Mouse (Mus musculus) adrenal gland, adult 18-20 months (tissue): ENCODE measurements around the gene Serpine1. TPM values are rescaled to one million over a fixed set of nuclear protein-coding genes. Genes with fewer than 3 reads are reported as not detected.
"Not testable (repeated sequence)": the region's sequence is repeated elsewhere in the genome, so short reads cannot be mapped to it uniquely, and the experiment has no call there.

ENCODE experiments used
- DNase-seq, 2 experiments: peaks; one replicate each; pipeline ENCODE4 v3.0.0; 2021 to 2022; ENCODE audit warnings: low spot score in 2 of 2
- long read RNA-seq, 2 experiments: library from polyadenylated mRNA; stranded (forward); transcript quantifications; one replicate each; pipeline ENCODE4 v2.0.0; 2021
- total RNA-seq, 2 experiments: library from RNA; stranded (reverse); gene quantifications; 1 replicate in 1 of 2; 2 replicates in 1 of 2; pipeline ENCODE4 v1.2.3; 2021

Serpine1 gene
- total RNA-seq: 10 to 100 TPM in 1 of 2 experiments, 1 to 10 TPM in 1; 3.3 to 17.1 TPM
- long read RNA-seq, experiment 1: 0 reads
- long read RNA-seq, experiment 2: 0 reads

DNA sequence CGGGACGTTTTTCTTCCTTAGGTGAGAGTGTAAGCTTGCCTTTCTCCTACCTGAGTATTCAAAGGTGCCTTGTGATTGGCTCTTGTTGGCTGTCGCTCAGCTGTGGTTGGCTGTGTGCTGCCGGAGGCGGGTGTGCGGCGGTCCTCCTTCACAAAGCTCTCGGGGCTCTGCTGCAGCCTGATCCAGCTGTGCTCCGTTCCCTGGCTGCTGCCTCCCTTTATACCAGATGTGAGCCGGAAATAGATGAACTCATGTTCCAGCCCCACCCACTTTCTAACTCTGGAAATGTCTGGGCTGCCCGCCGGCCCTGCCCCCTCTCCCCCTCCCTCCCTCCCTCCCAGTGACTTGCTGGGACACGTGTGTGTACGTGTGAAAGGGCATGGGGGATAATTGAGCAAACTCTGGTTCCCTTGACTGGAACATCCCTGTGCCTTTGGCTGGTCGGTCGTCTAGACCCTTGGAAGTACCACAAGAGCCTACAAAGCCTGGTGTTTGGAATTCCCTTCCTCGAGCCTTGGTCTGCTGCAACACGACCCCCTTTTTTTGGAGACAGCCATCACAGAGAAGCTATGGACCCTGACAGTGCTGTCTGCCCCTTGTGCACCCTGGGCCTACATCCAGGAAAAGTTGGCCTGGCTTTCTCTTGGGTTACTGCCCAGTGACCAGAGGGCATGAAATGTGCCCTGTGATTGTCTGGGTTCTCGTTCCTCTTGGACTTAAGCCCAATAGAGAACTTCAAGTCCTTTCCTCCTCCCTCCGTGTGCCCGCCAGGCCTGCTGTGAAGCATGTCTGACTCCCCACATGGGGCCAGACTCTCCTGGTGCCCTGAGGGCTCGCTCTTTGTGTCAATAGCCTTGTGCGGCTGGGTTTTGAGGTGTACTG is at the start of gene Serpine1:
TSS of gene Serpine1 (minus strand) at position 190 of the 882 bp plus-strand sequence.
- DNase-seq: peak; percentile 42 to 71

DNA sequence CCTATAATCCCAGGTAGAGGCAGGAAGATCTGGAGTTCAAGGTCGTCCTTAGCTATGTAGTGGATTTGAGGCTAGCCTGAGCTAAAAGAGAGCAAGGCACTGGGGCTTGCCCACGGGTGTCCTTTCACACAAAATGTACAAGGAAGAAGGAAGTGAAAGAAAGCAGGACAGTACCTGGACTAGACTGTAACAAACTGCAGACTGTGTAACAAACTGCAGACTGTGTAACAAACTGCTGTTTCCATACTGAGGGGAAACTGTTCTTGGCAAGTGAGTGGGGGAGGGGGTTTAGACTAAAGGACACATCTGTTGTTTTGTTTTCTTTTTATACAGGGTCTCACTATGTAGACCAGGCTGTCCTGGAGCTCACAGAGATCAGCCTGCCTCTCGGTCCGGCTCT is 49.2 kb upstream of the Serpine1 start:
- DNase-seq: no peak

DNA sequence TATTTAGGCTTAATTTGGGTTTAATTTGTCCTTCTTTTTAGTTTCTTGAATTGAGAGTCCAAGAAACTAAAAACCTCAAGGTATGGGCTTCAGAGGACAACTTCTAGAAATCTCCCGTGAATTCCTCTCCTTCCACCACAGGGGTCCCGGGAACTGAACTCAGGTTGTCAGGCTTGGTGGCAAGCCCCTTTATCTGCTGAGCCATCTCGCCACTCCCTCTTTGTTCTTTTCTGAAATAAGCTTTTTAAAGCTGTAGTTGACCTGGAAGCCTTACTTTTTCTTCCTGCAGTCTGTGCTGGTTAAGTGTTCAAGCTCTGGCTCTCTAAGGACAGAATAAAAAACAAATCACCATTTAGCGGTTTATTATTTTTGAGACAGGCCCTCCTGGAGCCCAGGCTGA is 46.8 kb upstream of the Serpine1 start:
- no peak for DNase-seq

DNA sequence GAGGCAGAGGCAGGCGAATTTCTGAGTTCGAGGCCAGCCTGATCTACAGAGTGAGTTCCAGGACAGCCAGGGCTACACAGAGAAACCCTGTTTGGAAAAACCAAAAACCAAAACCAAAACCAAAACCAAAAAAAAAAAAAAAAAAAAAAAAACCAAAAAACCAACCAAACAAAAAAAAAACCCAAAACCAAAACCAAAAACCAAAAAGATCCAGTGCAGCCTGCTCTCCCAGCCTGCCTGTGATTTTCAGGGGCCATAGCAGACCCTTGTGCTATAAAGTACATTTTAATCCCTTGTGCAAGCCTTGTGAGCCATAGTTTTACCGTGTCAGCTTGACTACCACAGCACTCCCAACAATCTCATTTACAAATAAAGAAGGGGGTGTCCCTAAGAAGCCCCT is 45.9 kb upstream of the Serpine1 start:
- not testable (repeated sequence) for DNase-seq

DNA sequence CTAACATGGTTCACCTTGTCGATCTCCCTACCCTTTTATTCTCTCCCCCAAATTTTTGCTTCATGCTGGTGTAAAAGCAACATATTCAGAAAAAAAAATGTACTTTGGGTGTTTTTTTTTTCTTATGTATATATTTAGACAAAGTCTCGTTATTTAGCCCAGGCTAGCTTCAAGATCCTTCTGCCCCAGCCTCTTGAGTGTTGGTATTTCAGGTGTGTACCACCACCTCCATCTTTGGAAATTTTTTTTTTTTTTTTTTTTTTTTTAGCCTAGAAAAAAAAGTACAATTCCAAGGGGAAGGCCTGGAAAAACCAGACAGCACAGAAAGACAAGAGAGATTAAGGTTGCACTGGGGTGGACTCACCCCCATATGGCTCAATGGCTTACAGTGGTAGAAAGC is 44.9 kb upstream of the Serpine1 start:
- DNase-seq: no peak

DNA sequence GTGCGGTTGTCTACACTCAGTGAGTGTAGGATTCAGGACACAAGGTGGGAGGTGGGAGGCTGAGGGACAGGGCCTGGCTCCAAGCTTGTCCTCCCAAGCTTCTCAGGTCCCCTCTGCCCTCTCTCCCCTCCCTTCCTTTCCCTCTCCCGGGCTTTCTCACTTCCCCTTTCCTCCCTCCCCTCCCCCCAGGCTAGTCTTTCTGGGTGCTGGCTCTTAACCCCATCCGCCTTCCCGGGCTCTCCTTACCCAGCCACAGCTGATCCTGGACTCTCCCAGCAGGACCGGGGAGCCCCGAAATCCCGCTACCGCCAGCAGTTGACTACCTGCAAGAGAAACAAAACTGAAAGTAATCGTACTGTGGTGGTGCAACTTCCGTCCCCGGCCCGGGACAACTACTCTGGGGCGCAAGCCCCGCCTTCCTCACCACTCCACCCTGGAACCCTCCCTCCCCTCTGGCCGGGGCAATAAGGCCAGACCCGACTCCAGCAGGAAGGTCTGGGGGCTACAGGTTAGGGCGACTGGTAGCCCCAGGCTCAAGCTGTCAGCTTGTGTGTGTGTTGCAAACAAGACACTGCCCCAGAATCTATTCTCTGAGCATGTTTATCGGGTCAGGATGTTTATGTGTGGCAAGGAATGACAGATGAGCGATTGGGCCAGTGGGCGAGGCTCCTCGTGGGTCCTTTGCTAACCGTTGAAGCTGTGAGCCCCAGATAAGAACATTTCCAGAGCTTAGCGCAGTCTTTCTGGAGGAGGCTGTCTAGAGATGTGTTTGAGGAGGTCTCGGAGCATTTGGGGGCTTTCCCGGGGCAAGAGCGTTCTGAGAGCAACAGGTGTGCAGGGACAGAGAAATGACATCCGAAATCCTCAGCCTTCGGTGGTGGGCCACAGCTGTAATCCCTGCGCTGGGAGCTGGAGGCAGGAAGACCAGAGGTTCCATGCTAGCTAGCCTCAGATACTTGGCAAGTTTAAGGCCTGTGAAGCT is 44.1 kb upstream of the Serpine1 start, which contains the start of gene Trim56:
TSS of gene Trim56 (minus strand) at position 344 of the 982 bp plus-strand sequence.
- DNase-seq: peak; percentile 74 to 78

DNA sequence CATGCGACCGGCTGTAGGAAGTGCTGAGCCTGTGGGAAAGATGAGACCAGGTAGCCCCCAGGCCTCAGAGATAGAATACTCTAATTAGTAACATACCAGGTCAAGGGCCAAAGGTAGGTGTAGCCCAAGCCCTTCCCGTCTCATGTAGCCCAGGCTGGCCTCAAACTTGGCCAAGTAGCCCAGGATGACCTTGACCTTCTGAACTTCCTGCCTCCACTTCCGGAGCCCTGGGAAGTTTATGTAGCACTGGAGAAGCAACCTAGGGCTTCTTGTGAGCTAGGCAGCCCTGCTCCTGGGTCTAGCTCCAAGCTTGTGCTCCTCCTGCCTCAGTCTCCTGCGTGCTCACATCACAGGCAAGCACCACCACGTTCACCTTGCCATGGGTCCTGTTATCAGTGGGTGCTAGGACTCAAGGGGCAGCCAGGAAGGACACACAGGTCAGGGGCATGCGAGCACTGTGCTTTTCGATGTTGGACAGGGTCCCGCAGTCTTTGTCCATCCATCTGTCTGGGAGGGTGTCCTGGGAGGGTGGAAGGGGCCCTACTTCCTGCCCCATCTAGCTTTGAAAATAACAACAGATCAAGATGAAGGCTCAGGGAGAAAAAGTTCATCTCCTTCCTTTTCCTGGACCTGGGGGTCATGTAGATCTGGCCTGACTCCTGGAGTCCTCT is 43.0 kb upstream of the Serpine1 start:
- DNase-seq: no peak

DNA sequence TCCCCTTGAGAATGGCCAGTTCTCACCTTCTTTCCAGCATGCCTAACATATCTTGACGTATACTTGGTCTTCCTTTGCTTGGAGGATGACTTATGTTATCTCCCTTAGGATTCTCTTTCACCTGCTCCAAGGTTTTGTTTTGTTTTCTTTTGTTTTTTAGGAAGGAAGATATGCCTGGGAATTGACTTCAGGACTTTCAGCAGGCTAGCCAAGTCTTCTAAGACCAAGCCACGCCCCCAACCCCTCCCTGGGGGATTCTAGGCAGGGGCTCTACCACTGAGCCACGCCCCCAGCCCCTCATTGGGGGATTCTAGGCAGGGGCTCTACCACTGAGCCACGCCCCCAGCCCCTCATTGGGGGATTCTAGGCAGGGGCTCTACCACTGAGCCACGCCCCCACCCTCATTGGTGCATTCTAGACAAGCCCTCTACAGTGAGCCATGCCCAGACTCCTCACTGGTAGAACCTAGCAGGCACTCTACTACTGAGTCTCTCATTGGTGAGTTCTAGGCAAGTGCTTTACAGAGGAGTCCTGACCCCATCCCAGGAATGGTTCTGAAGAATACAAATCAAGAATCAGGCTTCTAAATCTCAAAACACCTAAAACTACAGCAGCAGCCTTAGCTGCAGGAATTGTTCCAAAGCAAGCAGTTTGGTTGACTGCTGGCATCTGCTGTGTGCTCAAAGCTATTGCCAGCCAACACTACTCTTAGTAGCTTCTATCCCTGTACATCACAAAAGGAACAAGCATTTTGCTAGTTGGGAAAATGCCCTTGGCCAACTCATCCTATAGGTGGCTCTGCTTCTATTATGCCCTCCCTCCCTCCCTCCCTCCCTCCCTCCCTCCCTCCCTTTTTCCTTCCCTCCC is 39.7 kb upstream of the Serpine1 start:
- no peak for DNase-seq

DNA sequence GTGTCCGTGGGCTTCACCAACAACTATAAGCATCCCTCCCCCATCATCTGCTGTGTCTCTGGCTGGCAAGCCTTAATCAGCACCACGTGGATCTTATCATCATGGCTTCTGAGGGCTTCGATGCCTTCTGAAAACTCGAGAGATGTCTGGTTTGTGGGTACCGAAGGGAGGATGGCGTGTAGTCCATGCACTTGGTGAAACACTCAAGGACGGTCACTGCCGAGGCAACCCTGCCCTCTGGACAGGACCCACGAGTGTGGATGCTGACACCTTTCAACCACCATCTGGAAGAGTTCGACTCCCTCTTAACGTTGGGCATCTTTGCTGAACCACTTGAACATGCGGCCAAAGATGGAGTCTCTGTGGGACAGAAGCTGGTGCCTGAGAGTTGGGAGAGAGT is 38.8 kb upstream of the Serpine1 start:
- no peak for DNase-seq

DNA sequence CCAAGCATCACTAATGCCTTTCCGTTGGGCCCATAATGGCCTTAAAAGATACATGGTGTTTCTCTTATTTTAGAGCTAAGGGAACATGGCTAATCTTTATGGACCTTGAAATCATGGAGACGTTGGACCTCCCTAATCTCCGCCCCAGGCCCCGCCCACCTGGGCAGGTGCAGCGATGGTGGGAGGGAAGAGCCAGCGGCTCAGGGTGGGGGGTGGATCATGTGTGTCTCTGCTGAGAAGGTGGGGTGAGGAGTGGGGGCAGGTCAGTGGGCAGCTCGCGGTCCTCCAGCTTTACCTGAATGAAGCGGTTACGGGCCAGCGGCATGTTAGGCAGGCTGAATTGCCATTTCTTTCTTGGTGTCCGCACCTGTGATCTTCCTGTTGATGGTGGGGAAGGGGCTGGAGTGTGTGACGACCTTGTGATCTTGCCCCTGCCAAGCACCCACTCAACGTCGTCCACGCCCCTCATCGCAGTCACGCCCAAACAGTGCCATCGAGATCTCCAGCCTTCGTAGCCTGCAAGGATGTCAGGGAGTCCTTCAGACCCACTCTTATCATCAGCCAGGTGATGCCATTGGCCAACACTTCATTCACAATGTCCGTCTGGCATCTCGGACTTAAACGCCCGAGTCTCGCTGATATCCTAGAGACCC is 38.0 kb upstream of the Serpine1 start:
- no peak for DNase-seq

DNA sequence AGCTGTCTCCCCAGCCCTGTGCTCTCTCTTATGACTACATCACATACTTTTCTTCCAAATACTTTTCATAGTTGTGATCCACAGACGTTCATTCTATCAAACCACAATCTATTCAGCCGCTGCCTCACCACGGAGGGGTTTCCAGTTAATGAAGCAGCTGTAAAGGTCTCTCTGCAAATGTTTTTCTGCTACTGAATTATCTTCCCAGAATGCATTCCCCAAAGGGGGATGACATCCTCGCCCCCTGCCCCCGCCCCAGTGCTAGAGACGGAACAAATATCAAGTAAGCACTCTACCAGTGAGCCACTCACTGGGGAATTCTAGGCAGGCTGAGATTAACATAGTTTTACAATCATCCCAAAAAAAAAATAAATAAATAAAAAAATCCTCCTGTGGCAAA is 36.0 kb upstream of the Serpine1 start:
- no peak for DNase-seq

DNA sequence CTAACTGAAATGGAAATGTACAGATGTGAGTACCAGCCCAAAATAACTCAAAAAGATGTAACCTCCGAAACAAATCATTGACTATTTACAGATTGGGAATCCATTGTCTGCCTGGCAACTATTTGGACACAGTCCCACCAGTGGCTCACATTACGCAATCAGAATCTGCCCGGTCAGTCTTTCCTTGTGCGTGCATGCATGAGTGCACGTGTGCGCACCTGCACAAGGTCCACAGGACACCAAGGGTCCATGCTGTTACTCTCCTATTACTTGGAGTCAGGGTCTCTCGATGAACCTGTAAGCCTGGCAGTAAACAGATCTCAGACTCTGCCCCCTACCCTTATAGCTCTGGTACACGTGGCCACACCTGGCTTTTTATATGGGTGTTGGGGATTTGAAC is 35.6 kb upstream of the Serpine1 start:
- no peak for DNase-seq

DNA sequence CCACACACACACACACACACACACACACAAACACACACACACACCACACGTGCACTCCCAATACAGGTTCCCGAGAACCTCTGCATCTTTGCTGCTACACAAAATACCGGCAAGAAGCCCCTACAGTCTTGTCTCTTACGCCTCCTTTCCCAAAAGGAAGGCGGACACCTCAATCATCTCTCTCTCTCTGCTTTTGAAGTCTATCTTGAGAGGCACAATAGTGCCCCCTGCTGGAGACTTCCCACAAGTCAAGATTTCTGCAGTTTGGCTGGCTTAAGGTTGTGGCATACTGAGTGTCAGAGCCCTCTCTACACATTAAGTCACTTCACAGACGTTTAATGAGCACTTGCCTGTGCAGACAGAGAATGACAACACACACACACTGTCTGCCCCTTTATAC is 35.0 kb upstream of the Serpine1 start:
- DNase-seq: peak; percentile 82 to 88

DNA sequence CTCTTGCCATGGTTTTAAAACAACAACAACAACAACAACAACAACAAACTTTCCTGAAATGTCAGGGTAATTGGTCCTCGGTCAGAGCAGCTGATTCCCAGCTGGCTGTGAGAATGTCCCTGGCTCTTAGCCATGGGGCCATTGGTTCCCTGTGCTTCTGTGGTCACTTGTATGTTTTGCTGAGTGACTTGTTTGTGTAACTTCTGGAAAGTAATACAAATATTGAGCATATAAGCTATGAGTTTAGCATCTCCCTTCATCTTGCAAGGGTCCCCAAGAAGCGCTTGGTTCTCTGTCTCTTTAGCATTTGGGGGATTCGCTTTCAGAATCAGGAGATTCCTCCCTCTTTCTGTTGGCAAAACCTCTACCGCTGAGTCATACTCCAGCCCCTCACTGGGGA is 34.4 kb upstream of the Serpine1 start:
- DNase-seq: no peak

DNA sequence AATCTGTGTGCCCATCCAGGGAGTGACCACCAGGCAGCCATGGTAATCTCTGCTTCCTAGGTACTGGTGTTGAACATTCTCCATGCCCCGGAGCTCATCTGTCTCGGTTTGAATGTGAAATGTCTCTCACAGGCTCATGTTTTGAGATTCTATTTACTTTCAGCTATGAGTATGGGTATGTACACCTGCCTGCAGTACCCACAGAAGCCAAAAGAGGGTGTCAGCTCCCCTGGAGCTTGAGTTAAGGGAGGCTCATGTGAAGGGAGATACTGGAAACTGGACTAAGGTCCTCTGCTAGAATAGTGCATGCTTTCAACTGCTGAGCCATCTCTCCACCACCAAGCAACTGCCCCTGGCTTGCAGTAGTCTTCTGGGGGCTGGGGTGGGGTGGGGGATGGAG is 31.9 kb upstream of the Serpine1 start:
- DNase-seq: no peak

DNA sequence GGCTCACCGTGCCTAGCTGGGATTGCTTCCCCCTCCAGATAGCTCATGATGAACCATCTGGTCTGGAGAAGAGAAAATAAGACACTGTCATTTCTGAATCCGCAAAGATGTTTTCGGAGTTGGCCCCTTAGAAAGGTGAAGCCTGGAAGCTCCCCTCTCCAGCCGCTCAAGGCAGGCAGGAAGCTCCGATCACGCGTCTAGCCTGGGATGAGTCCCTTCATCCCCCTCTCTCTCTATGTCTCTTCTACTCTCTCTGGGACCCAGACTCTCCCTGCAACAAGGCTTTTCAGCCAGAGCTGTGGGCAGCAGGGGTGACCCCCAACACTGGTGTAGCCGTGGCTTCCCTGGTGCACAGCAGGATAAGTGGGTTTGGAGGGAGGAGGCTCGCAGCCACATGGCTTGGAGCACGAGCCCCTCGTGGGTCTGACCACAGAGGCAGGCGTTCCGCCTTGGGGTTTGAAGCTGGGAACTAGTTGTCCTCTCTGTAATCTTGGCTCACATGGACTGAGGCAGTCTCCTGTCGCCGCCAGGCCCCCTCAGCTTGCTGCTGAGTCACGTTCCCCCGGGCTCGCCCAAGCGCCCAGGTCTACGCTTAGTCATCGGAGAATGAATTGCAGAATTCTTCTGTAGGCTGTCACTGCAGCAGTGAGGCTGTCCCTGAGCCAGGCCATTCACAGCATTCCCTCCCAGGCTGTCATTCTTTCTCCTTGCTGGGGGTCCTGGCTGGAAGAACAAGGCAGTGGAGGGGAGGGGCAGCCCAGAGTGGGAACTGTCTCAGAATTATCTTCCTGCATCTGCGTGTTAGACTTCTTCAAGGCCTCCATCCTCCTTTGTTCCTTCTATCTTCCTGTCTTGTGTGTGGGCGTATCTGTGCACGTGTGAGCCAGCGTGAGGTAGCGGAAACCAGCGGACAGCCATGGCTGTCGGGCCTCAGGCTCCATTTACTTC is 30.8 kb upstream of the Serpine1 start:
- DNase-seq: peak; percentile 63

DNA sequence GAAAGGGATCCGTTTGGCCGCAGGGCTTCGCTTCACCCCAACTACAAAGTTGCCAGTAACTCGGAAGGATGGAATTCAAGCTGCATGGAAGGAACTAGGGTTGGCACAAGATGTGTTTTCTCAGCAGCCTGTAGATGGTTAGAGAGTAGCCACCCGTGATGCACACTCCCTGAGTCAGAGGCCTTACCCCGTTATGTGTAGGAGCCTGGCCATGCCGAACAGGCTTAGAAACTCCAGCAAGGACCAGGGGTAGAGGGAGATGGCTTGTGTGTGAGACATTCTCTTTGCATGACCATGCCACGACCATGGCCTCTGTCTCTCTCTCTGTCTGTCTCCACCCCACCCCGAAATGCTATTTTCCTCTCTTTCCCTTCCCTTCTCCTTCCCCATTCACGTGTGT is 30.0 kb upstream of the Serpine1 start:
- DNase-seq: no peak

DNA sequence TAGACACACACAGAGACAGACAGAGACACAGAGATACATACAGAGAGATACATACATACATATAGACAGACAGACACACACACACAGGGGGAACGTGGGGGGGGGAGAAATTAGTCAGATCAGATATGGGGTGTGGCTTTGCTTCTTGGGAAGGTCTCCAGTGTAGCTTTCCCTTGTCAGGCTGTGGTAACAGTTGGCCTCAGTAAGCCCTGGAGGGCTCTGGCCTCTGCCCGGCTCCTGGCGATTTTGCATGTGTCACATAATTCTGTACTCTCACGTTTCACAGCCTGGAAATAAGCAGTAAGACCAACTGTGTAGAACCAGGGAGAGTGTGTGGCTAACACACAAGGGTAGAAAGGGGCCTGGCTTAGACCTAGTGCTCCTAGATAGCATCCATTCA is 28.6 kb upstream of the Serpine1 start:
- no peak for DNase-seq
